Mouse (Mus musculus): Measurements from ENCODE around the gene Slc1a3.
"Not testable (repeated sequence)": the region's sequence is repeated elsewhere in the genome, so short reads cannot be mapped to it uniquely, and the experiment has no call there.

Slc1a3 gene

GRCm38 (mm10) chr15:8706178-8706577 lies 4.4 kb downstream of the Slc1a3 start:
- peak; percentile 38 for DNase-seq

DNA sequence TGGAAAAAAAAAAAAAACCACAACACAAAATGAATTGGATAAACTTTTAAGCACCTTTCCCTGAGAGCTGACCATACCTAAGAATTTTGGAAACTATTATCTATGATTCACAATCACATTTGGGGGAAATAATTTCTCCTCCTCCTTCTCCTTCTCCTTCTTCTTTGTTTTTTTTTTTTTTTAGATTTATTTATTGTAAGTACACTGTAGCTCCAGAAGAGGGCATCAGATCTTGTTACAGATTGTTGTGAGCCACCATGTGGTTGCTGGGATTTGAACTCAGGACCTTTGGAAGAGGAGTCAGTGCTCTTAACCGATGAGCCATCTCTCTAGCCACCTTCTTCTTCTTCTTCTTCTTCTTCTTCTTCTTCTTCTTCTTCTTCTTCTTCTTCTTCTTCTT lies 5.0 kb downstream of the Slc1a3 start:
- DNase-seq: not testable (repeated sequence)

DNA sequence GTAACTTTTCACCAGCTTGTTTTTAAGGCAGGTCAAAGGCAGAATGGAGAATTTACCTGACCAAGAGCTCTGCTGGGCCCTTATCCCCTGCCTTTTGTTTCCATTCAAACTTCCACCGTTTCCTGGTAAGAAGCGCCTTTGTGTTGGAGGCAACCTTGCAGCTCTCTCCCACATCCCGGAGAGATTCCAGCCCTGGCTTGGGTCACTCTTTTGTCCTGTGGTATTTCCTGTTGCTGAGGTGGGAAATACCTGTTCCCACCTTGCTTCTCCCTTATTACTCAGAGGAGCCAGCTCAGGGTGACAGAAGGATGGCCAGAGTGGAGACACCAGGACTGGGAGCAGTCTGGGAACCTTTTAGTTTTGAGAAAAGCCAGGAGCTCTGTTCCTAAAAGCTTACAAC lies 12.6 kb downstream of the Slc1a3 start:
- DNase-seq: no peak

- no peak for DNase-seq
Measured at GRCm38 (mm10) chr15:8697500-8697899, 13.1 kb downstream of the Slc1a3 start.

GRCm38 (mm10) chr15:8690141-8690540 lies 20.4 kb downstream of the Slc1a3 start:
- DNase-seq: not testable (repeated sequence)

GRCm38 (mm10) chr15:8686846-8687245 lies 23.7 kb downstream of the Slc1a3 start:
- DNase-seq: no peak

GRCm38 (mm10) chr15:8685506-8685905 lies 25.1 kb downstream of the Slc1a3 start:
- no peak for DNase-seq

- DNase-seq: no peak
Measured at GRCm38 (mm10) chr15:8684263-8684662, 26.3 kb downstream of the Slc1a3 start.

DNA sequence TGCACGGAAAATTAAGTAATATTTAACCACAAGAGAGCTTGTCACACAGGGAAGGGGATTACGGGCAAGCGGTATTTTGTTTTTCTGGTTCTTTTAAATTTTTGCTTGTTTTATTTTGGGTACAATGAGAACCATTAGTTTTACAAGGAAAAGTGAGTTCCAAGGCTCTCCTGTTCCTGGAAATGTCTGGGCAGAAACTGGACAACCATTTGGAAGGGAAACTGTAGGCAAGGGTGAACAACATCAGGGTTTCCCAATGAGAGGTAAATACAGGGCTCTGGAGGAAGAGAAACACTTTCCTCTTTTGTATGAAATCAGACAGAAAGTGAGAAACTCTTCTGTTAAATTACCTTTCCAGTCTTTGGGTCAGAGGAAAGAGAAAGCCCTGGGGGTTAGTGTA lies 27.7 kb downstream of the Slc1a3 start:
- no peak for DNase-seq

GRCm38 (mm10) chr15:8682421-8682820 lies 28.1 kb downstream of the Slc1a3 start:
- DNase-seq: no peak

GRCm38 (mm10) chr15:8681971-8682370 lies 28.6 kb downstream of the Slc1a3 start:
- no peak for DNase-seq

GRCm38 (mm10) chr15:8681009-8681408 lies 29.6 kb downstream of the Slc1a3 start:
- DNase-seq: no peak

DNA sequence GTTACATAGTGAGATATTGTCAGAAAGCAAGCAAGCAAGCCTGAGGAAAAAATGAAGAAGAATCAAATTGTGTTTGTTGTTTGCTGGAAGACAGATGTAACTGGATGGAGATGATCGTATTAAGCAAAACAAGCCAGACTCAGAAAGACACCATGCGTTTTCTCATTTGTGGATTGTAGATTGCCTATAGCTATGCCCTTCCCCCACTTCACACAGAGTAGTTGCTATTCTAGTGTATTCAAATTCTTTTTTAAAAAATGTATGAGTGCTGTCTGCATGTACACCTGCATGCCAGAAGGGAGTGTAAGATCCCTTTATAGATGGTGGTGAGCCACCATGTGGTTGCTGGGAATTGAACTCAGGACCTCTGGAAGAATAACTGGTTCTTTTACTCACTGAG lies 33.6 kb downstream of the Slc1a3 start:
- no peak for DNase-seq

GRCm38 (mm10) chr15:8676211-8676691 lies 34.3 kb downstream of the Slc1a3 start:
- DNase-seq: no peak

- no peak for DNase-seq
Measured at GRCm38 (mm10) chr15:8675616-8676015, 34.9 kb downstream of the Slc1a3 start.

- no peak for DNase-seq
Measured at GRCm38 (mm10) chr15:8672532-8672931, 38.0 kb downstream of the Slc1a3 start.

DNA sequence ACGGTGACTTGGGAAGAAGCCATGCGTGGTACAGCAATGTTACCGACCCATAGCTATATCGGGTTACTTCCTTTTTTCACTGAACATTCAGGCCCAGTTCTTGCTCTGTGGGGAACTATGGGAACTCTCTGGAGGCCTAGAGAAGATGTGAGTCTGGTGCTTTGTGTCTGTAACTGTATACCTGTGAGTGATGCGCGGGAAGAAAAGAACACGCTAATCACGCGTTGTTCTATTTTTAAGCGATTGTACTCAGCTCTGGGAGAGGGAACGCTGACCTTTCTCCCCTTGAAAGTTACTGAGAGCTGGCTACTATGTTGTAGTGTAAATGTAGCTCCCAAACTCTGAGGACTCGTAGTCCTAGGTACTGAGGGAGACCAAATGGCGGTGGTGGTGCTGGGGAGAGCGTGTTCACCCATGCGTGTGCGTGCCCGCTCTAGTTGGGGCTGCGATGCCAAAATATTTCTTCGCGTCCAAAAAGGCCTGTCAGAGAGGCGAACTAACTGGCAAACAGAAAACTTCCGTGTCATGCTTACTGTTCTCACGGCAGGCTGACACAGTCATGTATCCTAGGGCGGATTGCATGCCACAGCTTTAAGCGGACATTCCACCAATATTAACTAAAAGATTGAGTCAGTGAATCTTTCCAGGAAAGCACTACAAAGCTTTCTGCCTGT lies 42.6 kb downstream of the Slc1a3 start:
- DNase-seq: no peak

GRCm38 (mm10) chr15:8665675-8666350 lies 44.8 kb downstream of the Slc1a3 start:
- DNase-seq: no peak

- DNase-seq: peak; percentile 45
Measured at GRCm38 (mm10) chr15:8663348-8664099, 47.0 kb downstream of the Slc1a3 start.

GRCm38 (mm10) chr15:8661856-8662255 lies 48.7 kb downstream of the Slc1a3 start:
- no peak for DNase-seq

DNA sequence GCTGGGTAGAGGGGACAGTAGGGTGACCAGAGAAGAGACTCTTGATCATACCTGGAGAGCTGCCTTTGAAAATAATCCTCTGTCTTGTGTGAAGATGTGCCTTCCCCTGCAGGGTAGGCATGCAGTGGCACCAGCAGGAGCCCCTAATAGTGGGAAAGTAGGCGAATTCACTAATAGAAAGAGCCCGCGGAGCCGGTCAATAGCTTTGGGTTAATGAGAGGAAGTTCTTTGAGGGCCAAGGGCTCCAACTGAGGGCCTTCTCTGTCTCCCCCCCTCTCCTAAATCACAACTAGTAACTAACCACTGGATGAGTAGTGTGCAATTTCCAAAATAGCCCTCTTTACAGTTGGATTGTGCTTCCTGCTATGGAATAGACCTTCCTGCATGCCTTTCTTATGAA lies 50.6 kb downstream of the Slc1a3 start:
- no peak for DNase-seq

DNA sequence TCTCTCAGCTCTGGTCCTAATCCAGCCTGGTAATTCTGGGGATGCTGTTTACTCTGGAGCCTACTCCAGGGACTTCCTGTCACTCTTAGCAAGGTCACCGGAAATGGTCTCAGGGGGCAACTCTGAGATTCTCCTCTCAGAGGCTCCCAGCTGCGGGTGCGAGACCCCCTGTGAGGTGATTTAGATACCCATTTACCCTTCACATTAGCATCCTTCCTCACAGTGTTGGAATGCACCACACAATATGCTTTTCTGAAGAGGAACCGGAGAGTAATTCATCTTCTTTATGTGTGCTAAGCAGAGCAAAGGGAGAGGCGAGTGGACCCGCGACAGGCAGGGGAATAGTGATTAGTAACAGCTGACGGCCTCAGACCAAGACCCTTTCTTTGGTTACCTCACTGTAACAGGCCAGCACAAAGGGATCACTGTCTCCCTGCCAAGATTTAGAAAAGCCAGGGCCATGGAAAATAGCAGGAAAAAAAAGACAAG lies 51.0 kb downstream of the Slc1a3 start:
- peak; percentile 22 for DNase-seq

All from cerebellum, adult 9-11 months (tissue).